Mouse (Mus musculus) MEL-GATA-1-ER (cell line): ENCODE results near the gene Cphx1.
"Not testable (repeated sequence)": the region's sequence is repeated elsewhere in the genome, so short reads cannot be mapped to it uniquely, and the experiment has no call there.

Source experiments
- DNase-seq: peaks from one replicate; pipeline ENCODE4 v3.0.0-alpha.2; 2012; ENCODE audit warnings: low read depth; ENCODE audit errors: extremely low read depth

The Cphx1 gene

DNA sequence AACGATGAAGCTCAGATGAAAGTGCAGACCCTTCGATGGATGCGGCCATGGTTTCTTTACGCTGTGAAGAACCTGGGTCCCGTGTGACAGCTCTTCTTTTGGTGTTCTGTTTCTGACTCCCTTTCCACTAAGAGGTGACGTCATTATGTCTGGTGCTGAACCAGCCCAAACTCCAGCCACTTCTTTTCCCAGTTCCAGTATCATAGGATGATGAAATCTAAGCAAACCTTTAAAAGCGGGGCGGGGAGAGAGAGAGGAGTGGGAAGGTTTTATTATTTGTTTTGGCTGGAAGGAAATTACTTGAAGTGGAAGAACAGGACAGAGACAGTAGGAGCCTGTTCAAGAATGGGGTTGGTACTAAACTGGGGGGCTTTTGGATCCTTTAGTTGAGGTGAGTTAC lies at the start of gene Cphx1:
TSS of gene Cphx1 (plus strand) at position 301 of the 400 bp plus-strand sequence.
- DNase-seq, result not testable (repeated sequence)

DNA sequence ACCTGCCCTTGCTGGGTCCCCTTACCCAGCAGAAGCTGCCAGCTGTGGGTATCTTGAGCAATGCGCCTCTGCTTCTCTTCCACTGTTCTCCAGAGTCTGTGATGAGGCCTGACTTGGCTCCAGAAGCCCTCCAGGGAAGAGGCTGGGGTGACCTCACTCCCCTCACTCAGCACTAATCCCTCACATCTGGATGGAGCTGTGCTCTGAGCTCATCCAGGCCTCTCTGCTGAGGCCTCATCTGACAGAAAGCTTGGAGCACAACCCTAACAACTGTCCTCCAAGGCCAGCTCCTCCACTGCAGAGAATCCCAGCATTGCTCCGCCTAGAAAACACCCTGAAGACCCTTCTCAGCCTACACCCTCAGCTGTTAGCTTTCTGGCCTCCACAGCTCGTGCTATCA lies 43.5 kb upstream of the Cphx1 start:
- not testable (repeated sequence) for DNase-seq

DNA sequence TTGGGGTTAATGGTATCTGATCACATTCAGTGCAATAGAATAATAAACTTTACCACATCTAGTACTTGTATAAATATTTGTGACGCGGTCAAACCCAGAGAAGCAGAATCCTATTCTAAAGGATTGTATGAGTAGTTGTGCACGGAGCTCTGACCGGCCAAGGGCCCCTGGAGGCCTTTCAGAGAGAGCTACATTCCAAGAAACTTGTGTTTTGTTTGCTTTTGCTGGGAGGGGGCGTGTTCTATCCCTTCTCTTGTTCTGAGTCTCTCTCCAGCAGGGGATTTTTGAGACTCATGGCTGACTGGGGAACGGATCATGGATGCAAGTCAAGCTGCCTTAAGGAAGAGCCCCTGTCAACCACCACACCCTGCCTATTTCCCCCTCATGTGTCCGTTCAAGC lies 42.4 kb upstream of the Cphx1 start:
- DNase-seq, result not testable (repeated sequence)

- DNase-seq, result not testable (repeated sequence)
Measured at GRCm38 (mm10) chr14:25903000-25903399, 35.1 kb upstream of the Cphx1 start, which contains the start of gene Plac9a. Plac9a (minus strand) TSS chr14:25903100.

DNA sequence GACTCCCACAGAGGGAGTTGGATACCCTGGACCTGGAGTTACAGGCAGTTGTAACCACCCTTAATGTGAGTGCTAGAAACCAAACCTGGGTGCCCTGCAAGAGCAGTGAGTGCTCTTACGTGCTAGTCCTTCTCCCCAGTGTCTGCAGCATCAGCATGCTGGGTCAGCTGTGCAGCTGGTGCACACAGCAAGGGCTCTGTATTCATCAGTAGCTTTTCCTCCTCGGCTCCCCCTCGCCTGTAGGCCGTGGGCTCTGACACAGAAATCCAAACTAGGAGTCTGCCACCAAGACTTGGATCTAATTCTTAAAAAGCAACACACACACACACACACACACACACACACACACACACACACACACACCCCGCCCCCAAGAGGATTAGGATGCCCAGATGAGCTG lies 32.9 kb upstream of the Cphx1 start:
- not testable (repeated sequence) for DNase-seq

GRCm38 (mm10) chr14:25907272-25907671 lies 30.8 kb upstream of the Cphx1 start:
- DNase-seq, result not testable (repeated sequence)

DNA sequence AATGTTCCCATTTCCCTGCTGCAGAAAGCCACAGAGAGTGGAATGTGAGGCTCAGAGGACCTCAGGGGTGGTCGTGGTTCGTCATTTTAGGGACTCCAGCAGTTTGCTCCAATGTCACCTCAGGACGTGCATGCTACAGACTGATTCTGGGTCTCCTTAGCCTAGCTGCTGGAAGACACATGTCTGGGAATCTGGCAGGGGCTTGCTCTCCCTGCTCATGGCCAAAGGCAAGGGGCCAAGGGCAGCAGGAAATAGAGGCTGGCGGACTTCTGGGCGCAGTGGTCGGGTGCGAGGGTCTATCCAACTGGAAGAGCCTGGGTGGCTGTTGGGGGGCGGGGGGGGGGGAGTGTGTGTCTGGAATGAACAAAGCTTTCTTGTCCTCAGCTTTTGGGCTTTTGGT lies 29.1 kb upstream of the Cphx1 start:
- not testable (repeated sequence) for DNase-seq

DNA sequence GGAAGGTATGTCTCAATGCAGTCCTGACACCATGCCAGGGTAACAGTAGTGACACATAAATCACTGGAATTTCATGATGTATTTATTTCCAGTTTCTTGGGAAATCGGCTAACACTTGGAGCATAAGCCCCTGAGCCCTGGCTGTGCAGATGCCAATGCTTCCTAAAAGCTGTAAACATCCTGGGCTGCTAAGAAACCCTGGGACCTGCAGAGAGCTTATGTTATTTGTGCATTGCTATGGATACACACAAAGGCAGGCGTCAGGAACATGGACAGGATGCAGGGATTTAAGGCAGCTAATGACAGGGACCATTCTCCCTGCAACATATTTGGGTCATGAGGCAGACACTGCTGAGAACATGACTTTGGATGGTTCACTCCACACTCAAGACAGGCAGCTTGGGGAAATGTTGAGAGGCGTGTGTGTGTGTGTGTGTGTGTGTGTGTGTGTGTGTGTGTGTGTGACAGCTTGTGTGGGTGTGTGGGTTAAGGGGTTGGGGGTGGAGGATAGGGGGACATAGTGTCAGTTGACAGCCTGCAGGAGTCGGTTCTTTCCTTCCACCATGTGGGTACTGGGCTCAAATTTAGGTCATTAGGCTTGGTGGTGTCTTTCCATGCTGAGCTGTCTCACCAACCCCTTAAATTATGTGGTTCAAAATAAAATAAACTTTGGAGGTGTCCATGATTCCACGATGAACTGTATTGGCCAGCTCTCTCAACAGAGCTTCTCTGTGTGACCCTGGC lies 19.5 kb upstream of the Cphx1 start:
- not testable (repeated sequence) for DNase-seq

DNA sequence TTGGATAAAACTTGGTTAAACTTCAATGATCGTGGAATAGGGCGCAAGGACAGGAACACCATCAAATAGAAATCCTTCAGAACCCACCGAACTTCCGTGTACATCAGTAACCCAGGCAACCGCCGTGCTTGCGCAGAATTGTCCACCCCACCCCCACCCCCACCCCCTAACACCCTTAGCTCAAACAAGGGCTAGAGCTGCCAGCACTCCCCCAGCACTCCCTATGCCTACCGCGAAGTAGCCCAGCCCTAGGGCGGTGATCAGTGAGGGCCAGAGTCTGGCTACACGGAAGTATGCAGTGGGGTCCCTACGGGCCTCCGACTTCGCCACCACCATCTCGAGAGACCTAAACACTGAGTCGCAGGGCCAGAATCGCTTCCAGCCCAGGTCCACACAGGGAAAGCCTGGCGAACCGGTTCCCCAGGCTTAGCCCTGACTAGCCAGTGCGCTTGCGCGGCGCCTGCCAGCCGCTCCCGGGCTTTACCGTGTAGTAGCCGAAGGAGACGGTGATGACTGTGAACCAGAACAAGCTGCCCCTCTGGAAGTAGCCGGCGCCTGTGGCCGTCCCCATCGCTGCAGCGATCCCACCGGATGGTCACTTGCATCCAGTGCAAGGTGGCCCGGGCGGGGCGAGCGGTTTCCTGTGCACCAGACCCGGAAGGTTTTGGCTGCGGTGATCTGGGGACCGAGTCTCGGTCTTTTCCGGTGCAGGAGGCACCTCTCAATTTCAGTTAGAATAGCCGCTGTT lies 11.1 kb upstream of the Cphx1 start:
- DNase-seq, result not testable (repeated sequence)

- DNase-seq, result not testable (repeated sequence)
Measured at GRCm38 (mm10) chr14:25927562-25927881, 10.6 kb upstream of the Cphx1 start, which contains the start of gene Tmem254a. Tmem254a (minus strand) TSS chr14:25927672.

- DNase-seq, result not testable (repeated sequence)
Measured at GRCm38 (mm10) chr14:25936867-25937630, 1.1 kb upstream of the Cphx1 start.

GRCm38 (mm10) chr14:25957861-25958260 lies 19.8 kb downstream of the Cphx1 start:
- DNase-seq, result not testable (repeated sequence)

GRCm38 (mm10) chr14:25978371-25979241 lies 40.5 kb downstream of the Cphx1 start, which contains the start of gene Duxbl1:
Duxbl1 (plus strand) TSS chr14:25978577.
- not testable (repeated sequence) for DNase-seq

DNA sequence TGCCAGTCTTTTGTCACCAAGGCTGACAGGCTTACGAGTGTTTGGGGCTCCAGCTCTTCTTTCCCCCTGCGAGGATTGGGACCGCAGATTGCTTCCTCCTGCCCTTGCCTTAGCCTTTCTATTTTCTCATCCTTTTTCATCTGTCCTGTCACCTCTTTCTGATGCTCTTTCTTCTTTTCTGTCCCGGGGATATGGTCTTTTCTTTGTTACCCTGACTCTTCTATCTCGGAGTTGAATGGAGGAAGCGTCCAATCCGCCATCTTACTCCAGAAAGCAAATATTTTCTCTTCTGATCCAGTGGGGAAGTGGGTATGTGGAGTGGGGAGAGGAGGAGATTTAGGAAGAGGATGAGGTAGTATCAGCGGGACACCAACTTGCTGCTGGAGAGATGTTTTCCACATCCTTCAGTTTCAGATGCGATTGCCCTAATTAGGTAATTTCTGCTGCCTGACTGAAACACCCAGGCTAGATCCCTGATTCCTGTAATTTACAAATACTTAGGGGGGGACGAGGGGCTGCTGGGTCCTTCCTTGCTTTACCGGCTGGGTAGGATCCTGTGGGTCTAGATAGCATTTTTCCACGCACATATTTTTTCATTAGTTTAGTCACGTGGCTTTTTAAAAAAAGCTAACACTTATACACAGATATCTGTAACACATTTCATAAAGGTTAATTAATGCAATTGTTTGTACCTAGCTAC lies 41.3 kb downstream of the Cphx1 start:
- not testable (repeated sequence) for DNase-seq

GRCm38 (mm10) chr14:25981880-25982279 lies 43.8 kb downstream of the Cphx1 start:
- DNase-seq, result not testable (repeated sequence)
